Mouse (Mus musculus) adrenal gland, postnatal 36 days (tissue): ENCODE results near the gene Olfr370. TPM values are rescaled to one million over a fixed set of nuclear protein-coding genes. Genes with fewer than 3 reads are reported as not detected.
A peak's percentile ranks its signal among the peaks of the same experiment; 100 is the strongest.
"Not testable (repeated sequence)": the region's sequence is repeated elsewhere in the genome, so short reads cannot be mapped to it uniquely, and the experiment has no call there.

Experiments
- DNase-seq, 2 experiments: peaks; one replicate each; pipeline ENCODE4 v3.0.0; 2021; ENCODE audit warnings: mixed read lengths in 1 of 2
- long read RNA-seq, 2 experiments: library from polyadenylated mRNA; stranded (forward); transcript quantifications; one replicate each; pipeline ENCODE4 v2.0.0; 2021; ENCODE audit warnings: borderline sequencing depth in 2 of 2
- total RNA-seq, 2 experiments: library from RNA; stranded (reverse); gene quantifications; 2 replicates each; pipeline ENCODE4 v1.2.3; 2021

Gene Olfr370
- total RNA-seq: not detected
- long read RNA-seq, experiment 1: 0 reads
- long read RNA-seq, experiment 2: 0 reads

DNA sequence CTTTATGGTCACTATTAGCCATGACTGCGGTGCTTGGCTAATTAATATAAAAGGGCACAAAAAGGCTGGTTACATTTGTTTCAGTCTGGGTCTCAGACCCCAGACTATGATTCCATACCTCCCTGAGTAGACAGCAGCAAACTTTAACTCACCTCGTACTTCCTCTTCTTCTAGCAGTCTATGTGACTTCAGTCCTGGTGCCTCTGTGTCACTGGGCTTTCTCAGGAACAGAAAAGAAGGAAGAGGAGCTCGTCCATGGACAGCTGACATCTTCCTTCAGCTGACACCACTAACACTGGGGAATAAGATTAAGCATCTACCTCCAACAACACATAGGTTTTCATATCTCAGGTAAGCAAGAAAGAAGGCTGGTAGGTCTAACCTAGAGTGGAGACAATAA is at the start of gene Olfr370:
TSS of gene Olfr370 (plus strand) at position 45 of the 400 bp plus-strand sequence.
- no peak for DNase-seq

- peak in 1 of 2 experiments; percentile 8 for DNase-seq
Observed at GRCm38 (mm10) chr8:83511696-83512095, 23.9 kb upstream of the Olfr370 start.

DNA sequence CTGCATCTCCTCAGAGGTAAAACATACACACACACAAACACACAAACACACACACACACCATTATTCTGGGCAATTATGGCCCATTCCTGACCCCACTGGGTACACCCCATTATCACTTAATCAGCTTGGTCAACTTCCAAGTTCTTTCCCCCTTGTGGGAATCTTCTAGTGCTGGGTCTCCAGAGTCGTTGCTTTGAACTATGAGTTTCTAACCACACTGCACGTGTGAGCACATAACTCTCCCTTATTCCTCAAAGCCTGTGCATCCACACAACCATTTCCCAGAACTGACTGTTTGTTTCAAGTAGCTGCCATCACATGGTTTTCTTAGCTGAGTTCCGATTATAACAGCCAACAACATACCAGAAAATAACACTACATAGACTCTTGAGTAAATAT is 15.1 kb upstream of the Olfr370 start:
- no peak for DNase-seq

- not testable (repeated sequence) for DNase-seq
Observed at GRCm38 (mm10) chr8:83520907-83521306, 14.7 kb upstream of the Olfr370 start.

DNA sequence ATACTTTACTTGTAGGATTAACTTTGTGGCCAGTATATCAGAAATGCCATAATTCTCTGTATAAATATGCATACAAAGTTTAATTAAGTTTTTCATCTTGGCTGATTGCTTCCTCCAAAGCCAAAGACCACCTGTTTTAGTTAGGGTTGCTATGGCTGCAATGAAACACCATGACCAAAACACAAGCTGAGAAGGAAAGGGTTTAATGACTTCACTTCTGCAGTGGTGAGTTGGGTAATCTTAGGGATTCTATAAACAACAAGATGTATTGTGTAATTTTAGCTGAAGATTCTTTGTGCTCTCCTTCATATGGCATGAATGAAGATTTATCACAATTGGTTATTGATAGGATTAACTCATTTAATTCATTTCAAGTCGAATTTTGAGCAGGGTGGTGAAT is 14.3 kb upstream of the Olfr370 start:
- no peak for DNase-seq

GRCm38 (mm10) chr8:83534802-83535201 is 778 bp upstream of the Olfr370 start:
- DNase-seq: no peak

- no peak for DNase-seq
Observed at GRCm38 (mm10) chr8:83562669-83563068, 27.1 kb downstream of the Olfr370 start.

DNA sequence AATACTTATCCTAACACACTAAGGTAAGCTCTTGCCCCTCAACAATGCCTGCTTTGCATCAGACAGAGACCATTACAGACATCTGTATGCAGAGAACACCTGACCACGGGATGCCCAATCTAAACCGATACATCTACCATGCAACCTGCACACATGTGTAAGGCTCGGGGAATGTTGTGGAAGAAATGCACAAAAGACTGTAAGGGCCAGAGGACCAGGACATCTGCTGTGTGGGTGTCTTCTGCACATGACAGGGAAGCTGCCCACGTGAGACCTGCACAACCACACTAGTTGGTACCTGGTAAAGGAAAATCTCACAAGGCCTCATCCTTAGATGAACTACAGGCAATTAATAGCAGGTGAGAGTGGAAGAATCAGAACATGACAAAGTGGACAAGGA is 27.7 kb downstream of the Olfr370 start:
- DNase-seq: no peak

DNA sequence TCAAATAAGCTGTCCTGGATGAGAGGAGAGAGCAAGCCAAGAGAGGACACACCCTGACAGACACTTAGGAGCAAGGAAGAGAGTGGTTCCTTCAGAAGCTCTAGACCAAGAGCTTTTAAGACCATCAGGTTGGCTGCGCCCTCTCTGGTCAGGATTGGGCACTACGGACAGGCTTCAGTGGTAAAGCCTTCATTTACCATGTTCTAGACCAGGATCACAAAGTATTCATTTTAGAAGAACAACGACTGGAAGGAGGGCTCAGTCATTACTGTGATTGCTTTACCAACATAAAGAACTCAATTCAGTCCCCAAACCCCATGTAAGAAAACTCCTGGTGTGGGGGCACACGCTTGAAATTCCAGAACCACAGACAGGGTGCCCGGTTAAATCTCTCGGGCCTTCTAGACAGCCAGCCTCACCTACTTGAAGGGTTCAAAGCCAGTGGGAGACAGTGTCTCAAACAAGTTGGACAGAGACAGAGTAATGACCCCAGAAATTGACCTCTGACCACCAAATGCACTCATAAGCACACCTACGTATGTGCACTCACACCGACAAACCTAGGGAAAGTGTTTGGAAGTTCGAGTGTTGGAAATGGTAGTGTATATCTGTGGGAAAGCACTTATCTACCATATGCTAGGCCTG is 30.3 kb downstream of the Olfr370 start:
- DNase-seq: no peak

- DNase-seq: peak; percentile 95 to 96
Observed at GRCm38 (mm10) chr8:83566469-83567395, 31.2 kb downstream of the Olfr370 start, which contains the start of gene Ndufb7. Gene Ndufb7, plus strand, starts transcription at chr8:83566671.

DNA sequence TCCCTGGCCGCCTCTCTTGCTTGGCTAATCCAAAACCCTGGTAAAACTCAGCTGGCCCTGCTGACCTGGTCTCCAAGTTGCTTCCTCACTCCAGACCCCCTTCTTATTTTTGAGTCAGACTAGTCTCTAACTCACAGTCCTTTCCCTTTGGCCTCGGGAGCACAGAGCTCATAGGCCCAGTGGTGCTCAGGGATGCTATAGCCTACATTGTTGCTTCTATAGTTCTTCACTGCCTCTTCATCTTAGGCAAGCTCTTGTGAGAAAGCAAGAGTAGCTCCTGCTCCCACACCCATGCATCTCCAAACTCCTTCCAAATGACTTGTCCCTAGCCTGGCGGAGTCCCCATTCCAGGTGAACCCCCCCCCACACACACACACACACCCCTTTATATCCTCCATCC is 32.1 kb downstream of the Olfr370 start:
- no peak for DNase-seq

DNA sequence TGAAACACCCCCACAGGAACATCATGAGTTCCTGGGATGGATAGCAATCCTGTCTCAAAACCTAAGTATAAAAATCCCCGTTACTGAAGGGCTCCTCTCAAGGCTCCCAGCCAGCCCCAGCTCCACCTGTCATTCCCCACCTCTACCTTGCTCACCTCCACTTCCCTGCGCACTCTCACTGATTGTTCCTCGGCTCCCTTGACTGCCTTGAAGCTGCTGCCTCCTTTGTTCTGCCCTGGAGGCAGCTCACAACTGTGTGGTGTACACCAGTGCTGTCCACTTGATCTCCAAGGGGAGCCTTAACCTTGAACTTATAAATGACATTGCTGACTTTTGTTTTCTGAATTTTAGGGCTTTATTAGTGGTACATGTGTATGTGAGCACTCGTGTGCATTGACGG is 32.5 kb downstream of the Olfr370 start:
- DNase-seq: no peak

DNA sequence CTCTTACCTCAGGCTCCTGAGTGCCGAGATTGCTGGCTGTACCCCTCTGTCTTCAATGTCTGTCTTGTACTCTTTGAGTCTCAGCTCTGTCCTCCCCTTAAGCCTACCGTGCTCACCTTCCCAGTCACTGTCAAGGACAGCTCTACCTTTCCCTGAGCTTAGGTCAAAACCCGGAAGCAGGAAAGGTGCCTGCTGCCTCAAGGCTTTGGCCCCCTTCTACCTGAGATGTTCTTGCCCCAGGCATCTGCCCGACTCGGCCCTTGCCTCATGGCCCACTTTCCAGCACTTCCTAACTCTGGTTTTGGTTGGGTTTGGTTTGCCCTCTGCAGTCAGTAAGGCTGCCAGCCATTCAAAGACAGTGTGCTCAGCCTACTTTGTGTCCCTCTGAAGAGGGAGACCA is 33.2 kb downstream of the Olfr370 start:
- DNase-seq: no peak

DNA sequence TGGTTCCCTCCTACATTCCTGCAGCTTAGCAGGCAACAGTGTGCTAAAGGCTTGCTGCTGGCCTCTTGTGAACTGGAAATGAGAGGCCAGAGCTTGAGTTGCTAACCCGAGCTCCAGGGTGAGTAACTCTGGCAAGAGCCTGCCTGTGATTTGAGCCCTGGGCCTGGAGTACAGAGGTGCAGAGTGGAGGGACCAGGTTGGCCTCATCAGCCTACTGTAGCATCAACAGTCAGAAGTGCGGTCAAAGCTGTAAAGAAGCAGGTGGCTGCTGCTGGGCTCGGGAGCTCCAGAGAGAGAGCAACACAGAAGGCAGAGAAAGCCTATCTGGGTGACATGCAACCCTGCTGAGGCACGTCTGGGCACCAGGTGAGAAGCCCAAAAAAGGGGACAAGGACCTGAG is 33.6 kb downstream of the Olfr370 start:
- peak in 1 of 2 experiments; percentile 1 for DNase-seq

DNA sequence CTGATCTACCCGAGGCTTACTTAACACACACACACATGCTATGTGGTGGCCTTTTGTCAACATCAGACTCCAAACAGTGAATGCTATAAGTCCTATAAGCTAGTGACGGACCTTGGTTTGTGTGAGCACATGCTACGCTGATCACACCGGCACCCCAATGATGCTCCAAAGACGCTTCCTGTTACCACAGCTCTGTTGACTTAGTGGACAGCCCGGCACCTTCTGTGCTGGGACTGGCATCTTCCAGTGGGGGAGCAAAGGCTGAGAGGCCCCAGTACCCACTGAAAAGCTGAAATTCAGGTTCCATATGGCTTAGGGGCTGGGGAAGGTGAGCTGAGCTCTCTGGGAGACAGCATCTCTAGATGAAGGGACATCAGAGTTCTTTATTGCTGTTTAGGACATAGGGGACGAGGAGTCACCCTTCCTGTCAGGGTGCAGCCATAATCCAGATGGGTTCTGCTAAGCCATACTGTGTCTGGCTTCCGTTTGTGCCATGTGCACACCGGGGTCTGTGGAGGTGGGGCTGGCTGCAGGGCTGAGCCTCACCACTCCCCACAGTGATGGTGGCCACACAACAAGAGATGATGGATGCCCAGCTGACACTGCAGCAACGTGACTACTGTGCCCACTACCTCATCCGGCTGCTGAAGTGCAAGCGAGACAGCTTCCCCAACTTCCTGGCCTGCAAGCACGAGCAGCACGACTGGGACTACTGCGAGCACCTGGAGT is 34.9 kb downstream of the Olfr370 start:
- no peak for DNase-seq

DNA sequence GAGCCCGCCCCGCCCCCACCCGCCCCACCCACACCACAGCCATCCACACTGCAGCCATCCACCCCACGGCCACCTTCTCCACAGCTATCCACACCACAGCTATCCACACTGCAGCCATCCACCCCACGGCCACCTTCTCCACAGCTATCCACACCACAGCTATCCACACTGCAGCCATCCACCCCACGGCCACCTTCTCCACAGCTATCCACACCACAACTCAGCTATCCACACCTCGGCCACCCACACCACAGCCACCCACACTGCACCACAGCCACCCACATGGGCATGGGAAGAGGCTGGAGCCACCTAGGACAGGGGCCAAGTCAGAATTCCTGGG is 35.4 kb downstream of the Olfr370 start:
- DNase-seq: not testable (repeated sequence)

DNA sequence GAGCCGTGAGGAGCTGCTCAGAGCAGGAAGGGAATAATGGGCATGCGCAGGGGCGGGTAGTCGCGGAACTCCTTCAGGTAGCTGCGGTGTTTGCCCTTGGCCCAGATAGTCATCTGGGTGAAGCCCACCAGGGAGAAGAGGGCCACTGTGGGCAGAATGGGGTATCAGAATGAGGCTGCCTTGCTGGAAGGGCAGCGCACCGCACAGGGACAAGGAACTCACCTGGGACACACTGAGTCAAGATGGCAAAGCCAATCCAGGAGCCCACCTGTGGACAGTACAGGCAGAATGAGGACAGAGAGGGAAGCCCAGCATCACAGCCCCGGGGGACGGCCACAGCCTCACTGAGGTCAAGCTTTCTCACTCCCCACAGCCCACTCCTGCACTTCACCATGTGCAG is 36.2 kb downstream of the Olfr370 start:
- DNase-seq: no peak

GRCm38 (mm10) chr8:83572246-83572812 is 36.7 kb downstream of the Olfr370 start:
- peak in 1 of 2 experiments; percentile 0 for DNase-seq

GRCm38 (mm10) chr8:83573140-83573875 is 37.7 kb downstream of the Olfr370 start:
- no peak for DNase-seq

GRCm38 (mm10) chr8:83574631-83575315 is 39.2 kb downstream of the Olfr370 start:
- no peak for DNase-seq
